ENCODE assay signal across 17 mouse cellular contexts in genomic region chr17:5822541-5822940, GRCm38 (mm10). TPM values are rescaled to one million over a fixed set of nuclear protein-coding genes. Genes with fewer than 3 reads are reported as not detected.
DNase-seq lines count a peak whose midpoint lies in the region; ATAC-seq and TF ChIP-seq lines count a peak whose summit lies in the region.
"Had no signal": no experiment of that assay in that cellular context is flagged by ENCODE, and none has a peak within 500 bp of the region (broad histone marks: within the 10 kb centered on the region; RNA-seq: fewer than 3 reads in every experiment).

No protein-coding gene starts in this region.

- no peak overlapping the region for H3K9ac ChIP-seq in heart, embryonic 12.5 days
- no peak overlapping the region for H3K9ac ChIP-seq in liver, adult 2 months (ENCODE audit: low read depth, low read length)
- H3K9ac ChIP-seq: embryonic facial prominence, embryonic 12.5 days; heart, embryonic 15.5 days; hindbrain, embryonic 12.5 days; stomach, embryonic 15.5 days had no signal

- no peaks in the 10 kb centered on the region for H3K79me2 ChIP-seq in liver, adult 2 months (ENCODE audit: control insufficient read depth, insufficient read depth, low read length)
- no peaks in the 10 kb centered on the region for H3K79me2 ChIP-seq in C2C12 (ENCODE audit: control insufficient read depth, insufficient read depth)

- H3K4me3 ChIP-seq in heart, embryonic 12.5 days, result no peak overlapping the region
- no peak overlapping the region for H3K4me3 ChIP-seq in liver, adult 2 months (ENCODE audit: insufficient read depth, low read depth, low read length)
- H3K4me3 ChIP-seq in C2C12 (ENCODE audit: insufficient read depth, poor library complexity, severe bottlenecking), result no peak overlapping the region
- H3K4me3 ChIP-seq: embryonic facial prominence, embryonic 12.5 days; heart, embryonic 15.5 days; hindbrain, embryonic 12.5 days; stomach, embryonic 15.5 days had no signal

- H3K27ac ChIP-seq in heart, embryonic 12.5 days (ENCODE audit: poor library complexity, severe bottlenecking), result no peak overlapping the region
- no peak overlapping the region for H3K27ac ChIP-seq in liver, adult 2 months (replicated peaks; ENCODE audit: insufficient read depth, low read depth, low read length)
- H3K27ac ChIP-seq: embryonic facial prominence, embryonic 12.5 days; heart, embryonic 15.5 days; hindbrain, embryonic 12.5 days; stomach, embryonic 15.5 days had no signal

- no peak overlapping the region for H3ac ChIP-seq in C2C12 (ENCODE audit: control insufficient read depth, insufficient read length, low read depth)

- TF ChIP-seq CTCF in liver, adult 2 months (IDR thresholded peaks at IDR 0.05; ENCODE audit: low read depth, low read length), result no peak
- TF ChIP-seq CTCF in C2C12 (IDR thresholded peaks at IDR 0.05; ENCODE audit: control insufficient read depth, insufficient read depth, insufficient read length), result no peak

- no peaks in the 10 kb centered on the region for H3K36me3 ChIP-seq in heart, embryonic 12.5 days
- no peaks in the 10 kb centered on the region for H3K36me3 ChIP-seq in liver, adult 2 months (ENCODE audit: control insufficient read depth, insufficient read depth, low read length)
- H3K36me3 ChIP-seq in C2C12 (ENCODE audit: control insufficient read depth, insufficient read depth), result no peaks in the 10 kb centered on the region
- H3K36me3 ChIP-seq: embryonic facial prominence, embryonic 12.5 days; heart, embryonic 15.5 days; hindbrain, embryonic 12.5 days; stomach, embryonic 15.5 days had no signal

- TF ChIP-seq POLR2A in liver, adult 2 months (IDR thresholded peaks at IDR 0.05; ENCODE audit: extremely low read depth, insufficient read depth, low read length), result no peak

- ATAC-seq in heart, embryonic 12.5 days (ENCODE audit: insufficient number of reproducible peaks, low FRiP score), result no peak
- ATAC-seq: intestine, embryonic 16.5 days had no signal

- H3K4me2 ChIP-seq in heart, embryonic 12.5 days, result no peak overlapping the region
- H3K4me2 ChIP-seq: embryonic facial prominence, embryonic 12.5 days; heart, embryonic 15.5 days; hindbrain, embryonic 12.5 days; midbrain, embryonic 11.5 days; stomach, embryonic 15.5 days had no signal

- 46% methylated on average over 2 of the region's 2 CpGs for WGBS in heart, embryonic 12.5 days
- 78% methylated on average over 2 of the region's 2 CpGs for WGBS in liver, adult 2 months

- H3K79me3 ChIP-seq in C2C12 (ENCODE audit: low read depth), result no peaks in the 10 kb centered on the region

- H3K4me1 ChIP-seq in heart, embryonic 12.5 days (replicated peaks), result peaks cover 21% of the 10 kb centered on the region
- H3K4me1 ChIP-seq in liver, adult 2 months (ENCODE audit: control insufficient read depth, insufficient read depth, low read length), result no peaks in the 10 kb centered on the region

- H3K27me3 ChIP-seq in heart, embryonic 12.5 days (replicated peaks), result no peaks in the 10 kb centered on the region
- H3K27me3 ChIP-seq in liver, adult 2 months (ENCODE audit: control insufficient read depth, insufficient read depth, low read length), result no peaks in the 10 kb centered on the region
- no peaks in the 10 kb centered on the region for H3K27me3 ChIP-seq in C2C12 (ENCODE audit: control insufficient read depth, insufficient read depth, insufficient read length)
- H3K27me3 ChIP-seq: embryonic facial prominence, embryonic 12.5 days; heart, embryonic 15.5 days; hindbrain, embryonic 12.5 days; stomach, embryonic 15.5 days had no signal

- peak; percentile 58 to 64 for DNase-seq in heart, adult 9 months (ENCODE audit: low spot score in 2 of 2)
- DNase-seq in liver, adult 2 months (ENCODE audit: extremely low read depth, low read depth, low spot score), result peak; percentile 23
- no peak for DNase-seq in liver
- peak; percentile 80 for DNase-seq in brain, adult 2 months (ENCODE audit: low read depth, low spot score)
- DNase-seq in thymus, postnatal 36 days, result no peak
- DNase-seq: adrenal gland, adult 8-10 months; cerebellum, adult 11 months; layer of hippocampus, adult 9-11 months; thymus, postnatal 14 days had no signal

- no peaks in the 10 kb centered on the region for H3K9me3 ChIP-seq in heart, embryonic 12.5 days (replicated peaks)
- H3K9me3 ChIP-seq: embryonic facial prominence, embryonic 12.5 days; heart, embryonic 15.5 days; hindbrain, embryonic 12.5 days; stomach, embryonic 15.5 days had no signal

TF ChIP-seq in C2C12, 6 proteins besides CTCF, POLR2A, EP300 and RAD21:
- TF ChIP-seq CEBPB (IDR thresholded peaks at IDR 0.05; ENCODE audit: low read depth) (peak; percentile 79), MAX (IDR thresholded peaks at IDR 0.05) (peak; percentile 50), MYOD1 (IDR thresholded peaks at IDR 0.05; ENCODE audit: control insufficient read depth, insufficient read length, low read depth) (no peak)

RNA-seq across cellular contexts. Expression of gene Snx9, which starts 18.6 kb away (rescaled TPM):
- polyA plus RNA-seq in heart, embryonic 12.5 days (2016; fragmentation: Nextera tagmentation; extraction: Ambion mirVana), result 28.9 and 29.6 TPM in 2 replicates
- 26.8 and 30.5 TPM in 2 replicates for total RNA-seq in liver, adult 2 months (2014; rRNA removed)
- 19.7 and 22.2 TPM in 2 replicates for polyA plus RNA-seq in liver, adult 2 months (2012; rRNA removed)
- 57.5 TPM for polyA plus RNA-seq in C2C12 (2012; fragmentation: generic; extraction: Trizol)

Comparison
In these comparisons a context has a peak if more than half of its experiments do, and no peak if none do; other contexts are left out.
1. DNase-seq: peak in heart, adult 9 months (2 of 2), liver, adult 2 months (single experiment) and brain, adult 2 months (single experiment); none in liver (single experiment) and thymus, postnatal 36 days (0 of 2).